Mouse (Mus musculus) liver, adult 2 months (tissue): ENCODE results near the gene Taf1b. TPM values are rescaled to one million over a fixed set of nuclear protein-coding genes. Genes with fewer than 3 reads are reported as not detected.

Experiments
- DNase-seq: peaks from one replicate; pipeline ENCODE4 v3.0.0-alpha.2; 2011; ENCODE audit warnings: low read depth, low spot score; ENCODE audit errors: extremely low read depth
- H3K27ac ChIP-seq: fragments of 200-500 bp; replicated peaks from 2 replicates; pipeline ENCODE4 v1.5.1; 2012; ENCODE audit warnings: low read depth, mild to moderate bottlenecking, control low read depth, inconsistent platforms, low read length; ENCODE audit not compliant: insufficient read depth
- H3K27me3 ChIP-seq: fragments of 200-500 bp; 2 replicates; pipeline ENCODE4 v1.6.1; 2012; ENCODE audit warnings: mild to moderate bottlenecking, moderate library complexity, low read length, inconsistent platforms; ENCODE audit not compliant: control insufficient read depth, insufficient read depth
- H3K36me3 ChIP-seq: fragments of 200-500 bp; 2 replicates; pipeline ENCODE4 v1.6.1; 2012; ENCODE audit warnings: low read length, inconsistent platforms; ENCODE audit not compliant: control insufficient read depth, insufficient read depth
- H3K4me1 ChIP-seq: fragments of 200-500 bp; 2 replicates; pipeline ENCODE4 v1.6.1; 2011; ENCODE audit warnings: low read length; ENCODE audit not compliant: control insufficient read depth, insufficient read depth
- H3K4me3 ChIP-seq: fragments of 200-500 bp; 2 replicates; pipeline ENCODE4 v1.5.1; 2011; ENCODE audit warnings: low read depth, mild to moderate bottlenecking, control low read depth, low read length, moderate library complexity; ENCODE audit not compliant: insufficient read depth
- H3K79me2 ChIP-seq: fragments of 200-500 bp; 2 replicates; pipeline ENCODE4 v1.6.1; 2012; ENCODE audit warnings: inconsistent platforms, mild to moderate bottlenecking, low read length, moderate library complexity; ENCODE audit not compliant: control insufficient read depth, insufficient read depth
- H3K9ac ChIP-seq: fragments of 200-500 bp; 2 replicates; pipeline ENCODE4 v1.6.1; 2012; ENCODE audit warnings: low read depth, mild to moderate bottlenecking, control low read depth, inconsistent platforms, low read length
- CTCF ChIP-seq: fragments of 200-500 bp; IDR thresholded peaks from 2 replicates; pipeline ENCODE4 v1.5.1; 2011; ENCODE audit warnings: low read depth, low read length, control low read depth
- POLR2A ChIP-seq: fragments of 200-500 bp; IDR thresholded peaks from 2 replicates; pipeline ENCODE4 v1.6.1; 2011; ENCODE audit warnings: low read length, control low read depth; ENCODE audit not compliant: insufficient read depth; ENCODE audit errors: extremely low read depth
- WGBS: fragments of 180-500 bp; shearing (Covaris S2); methylation state at CpG from one replicate; pipeline ENCODE4 v1.1.7; 2018; 5-methylcytosine and 5-hydroxymethylcytosine counted together
- polyA plus RNA-seq: library from polyadenylated mRNA; depleted of rRNA; stranded (reverse); fragments of >200 nt; gene quantifications from 2 replicates; pipeline ENCODE4 v1.2.3, GENCODE M21; 2012
- total RNA-seq: library from RNA; depleted of rRNA; stranded (reverse); fragments of >200 nt; gene quantifications from 2 replicates; pipeline ENCODE4 v1.2.3, GENCODE M21; 2014

Taf1b gene
- total and polyA plus RNA-seq, 2 experiments = 3.1 to 8.3 TPM

DNA sequence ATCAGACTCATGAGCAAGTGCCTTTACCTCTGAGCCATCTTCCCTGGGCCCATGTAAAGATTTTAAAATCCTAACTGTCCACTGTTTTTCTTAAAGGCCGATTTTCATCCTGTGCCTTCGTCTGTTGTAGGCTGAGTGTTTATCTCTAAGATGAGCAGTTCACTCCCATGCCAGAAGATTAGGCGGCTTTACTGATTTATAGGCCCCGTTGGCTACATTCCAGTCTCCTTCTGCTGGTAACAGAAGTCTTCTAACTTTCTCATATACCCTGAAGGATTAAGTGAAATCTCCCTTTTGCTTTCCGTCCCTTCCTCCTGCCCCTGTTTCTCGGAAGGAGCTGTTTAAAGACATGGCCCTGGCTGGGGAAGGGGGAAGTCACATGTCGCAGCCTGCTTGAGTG lies 76.7 kb downstream of the Taf1b start:
- 70% methylated on average over 7 of the region's 7 CpGs for WGBS
- no peak for TF ChIP-seq CTCF
- TF ChIP-seq POLR2A = no peak
- DNase-seq = no peak
- no peak overlapping the region for H3K27ac ChIP-seq
- no peaks in the 10 kb centered on the region for H3K79me2 ChIP-seq
- no peaks in the 10 kb centered on the region; the same call in 1 of the 2 replicates for H3K27me3 ChIP-seq
- H3K4me1 ChIP-seq = peaks cover 6% of the 10 kb centered on the region
- H3K9ac ChIP-seq = no peak overlapping the region
- no peak overlapping the region for H3K4me3 ChIP-seq
- H3K36me3 ChIP-seq = no peaks in the 10 kb centered on the region

- DNase-seq = no peak
- H3K36me3 ChIP-seq = no peaks in the 10 kb centered on the region
- 85% methylated on average over 1 of the region's 1 CpGs for WGBS
- H3K4me1 ChIP-seq = no peaks in the 10 kb centered on the region
- H3K27ac ChIP-seq = no peak overlapping the region
- no peaks in the 10 kb centered on the region for H3K27me3 ChIP-seq
- no peaks in the 10 kb centered on the region for H3K79me2 ChIP-seq
- TF ChIP-seq CTCF = no peak
- TF ChIP-seq POLR2A = no peak
- no peak overlapping the region for H3K4me3 ChIP-seq
- H3K9ac ChIP-seq = no peak overlapping the region
Observed at GRCm38 (mm10) chr12:24580452-24580851, 82.3 kb downstream of the Taf1b start.

DNA sequence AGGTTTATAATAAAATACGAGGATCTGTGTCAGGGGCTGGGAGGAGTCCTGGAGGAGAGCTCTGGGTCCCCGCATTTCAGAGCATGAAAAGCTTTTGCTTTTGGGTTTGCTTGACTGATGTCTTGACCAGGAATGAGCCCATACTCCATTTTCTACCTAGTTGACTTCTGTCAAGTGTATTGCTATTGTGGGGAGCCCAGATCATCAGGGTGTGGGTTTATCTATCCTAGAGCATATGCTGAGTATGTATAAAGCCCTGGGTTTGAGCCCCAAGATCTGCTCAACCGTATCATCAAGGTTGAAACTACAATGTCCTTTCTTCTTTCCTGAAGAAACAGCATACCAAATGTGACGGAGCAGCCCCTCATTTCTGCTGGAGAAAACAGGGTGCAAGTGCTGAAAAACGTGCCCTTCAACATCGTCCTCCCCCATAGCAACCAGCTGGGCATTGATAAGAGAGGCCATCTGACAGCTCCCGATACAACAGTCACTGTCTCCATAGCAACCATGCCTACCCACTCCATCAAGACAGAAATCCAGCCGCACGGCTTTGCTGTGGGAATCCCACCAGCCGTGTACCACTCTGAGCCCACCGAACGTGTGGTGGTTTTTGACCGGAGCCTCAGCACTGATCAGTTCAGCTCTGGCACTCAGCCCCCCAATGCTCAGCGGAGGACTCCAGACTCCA lies 83.0 kb downstream of the Taf1b start:
- no peak overlapping the region for H3K9ac ChIP-seq
- no peak for DNase-seq
- 89% methylated on average over 14 of the region's 14 CpGs for WGBS
- H3K4me1 ChIP-seq = no peaks in the 10 kb centered on the region
- no peak overlapping the region for H3K27ac ChIP-seq
- TF ChIP-seq POLR2A = no peak
- TF ChIP-seq CTCF = no peak
- no peaks in the 10 kb centered on the region for H3K36me3 ChIP-seq
- H3K27me3 ChIP-seq = no peaks in the 10 kb centered on the region
- no peaks in the 10 kb centered on the region for H3K79me2 ChIP-seq
- H3K4me3 ChIP-seq = no peak overlapping the region

DNA sequence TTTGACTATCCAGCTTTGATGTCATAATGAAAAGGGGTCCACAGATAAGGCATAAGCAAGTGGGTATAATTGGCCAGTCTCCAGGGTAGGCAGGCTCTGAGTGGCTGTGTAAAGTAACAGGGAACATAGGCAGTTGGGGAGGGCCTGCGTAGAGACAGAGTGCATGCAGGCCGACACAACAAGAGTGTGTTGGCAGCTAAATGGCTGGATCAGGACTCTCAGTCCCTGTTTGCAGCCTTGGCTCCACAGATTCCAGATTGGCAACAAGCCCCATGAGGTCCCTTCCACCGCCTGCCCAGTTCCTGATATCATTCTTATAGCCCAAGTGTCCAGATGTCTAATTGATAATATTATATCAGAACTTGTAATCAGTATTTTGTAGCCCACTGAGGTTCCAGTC lies 85.5 kb downstream of the Taf1b start:
- H3K36me3 ChIP-seq = no peaks in the 10 kb centered on the region
- H3K4me3 ChIP-seq = no peak overlapping the region
- 91% methylated on average over 3 of the region's 3 CpGs for WGBS
- H3K27me3 ChIP-seq = no peaks in the 10 kb centered on the region
- H3K4me1 ChIP-seq = no peaks in the 10 kb centered on the region
- no peak for DNase-seq
- no peak overlapping the region for H3K27ac ChIP-seq
- H3K79me2 ChIP-seq = no peaks in the 10 kb centered on the region
- H3K9ac ChIP-seq = no peak overlapping the region
- TF ChIP-seq POLR2A = no peak
- no peak for TF ChIP-seq CTCF

- no peak for DNase-seq
- Histone ChIP-seq H3K27me3 (no peaks in the 10 kb centered on the region), H3K9ac (no peak overlapping the region), H3K27ac (no peak overlapping the region), H3K36me3 (no peaks in the 10 kb centered on the region), H3K4me1 (no peaks in the 10 kb centered on the region), H3K4me3 (no peak overlapping the region), H3K79me2 (no peaks in the 10 kb centered on the region)
- TF ChIP-seq POLR2A = no peak
- TF ChIP-seq CTCF = no peak
- 86% methylated on average over 8 of the region's 8 CpGs for WGBS
Observed at GRCm38 (mm10) chr12:24584835-24585234, 86.7 kb downstream of the Taf1b start.

DNA sequence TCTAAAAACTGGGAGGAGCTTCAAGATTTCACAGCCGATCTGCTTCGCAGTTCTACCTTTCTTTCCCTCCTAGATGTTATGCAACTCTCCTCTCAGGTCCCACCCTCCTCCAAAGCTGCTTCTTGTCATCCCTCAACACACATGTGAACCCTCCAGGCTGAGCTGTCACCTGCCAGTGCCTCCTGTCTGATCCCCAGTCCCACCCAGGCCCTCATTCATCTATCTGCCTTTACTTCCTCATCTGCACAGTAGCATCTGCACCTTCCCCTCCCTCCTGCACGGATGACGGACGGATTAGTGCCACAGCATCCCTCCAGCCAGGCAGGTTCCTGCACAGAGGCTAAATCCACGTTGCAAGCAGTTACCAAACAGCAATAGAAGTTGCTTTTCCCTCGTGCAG lies 88.0 kb downstream of the Taf1b start:
- Histone ChIP-seq H3K4me3 (no peak overlapping the region), H3K9ac (no peak overlapping the region), H3K79me2 (no peaks in the 10 kb centered on the region), H3K4me1 (no peaks in the 10 kb centered on the region), H3K27me3 (no peaks in the 10 kb centered on the region), H3K36me3 (no peaks in the 10 kb centered on the region), H3K27ac (no peak overlapping the region)
- DNase-seq = no peak
- TF ChIP-seq CTCF = no peak
- no peak for TF ChIP-seq POLR2A
- 83% methylated on average over 7 of the region's 7 CpGs for WGBS
